Mouse (Mus musculus) right cerebral cortex, postnatal 25 days (tissue): ENCODE measurements around the gene Hpse.

Experiments
- DNase-seq: peaks from one replicate; pipeline ENCODE4 v3.0.0; 2022

Hpse gene

GRCm38 (mm10) chr5:100636794-100637544 lies 82.5 kb downstream of the Hpse start:
- no peak for DNase-seq

- DNase-seq, result no peak
These were observed 83.6 kb downstream of the Hpse start for GRCm38 (mm10) chr5:100635908-100636307.

GRCm38 (mm10) chr5:100634885-100635478 lies 84.5 kb downstream of the Hpse start:
- no peak for DNase-seq

GRCm38 (mm10) chr5:100632540-100633129 lies 86.9 kb downstream of the Hpse start:
- no peak for DNase-seq
